Mouse (Mus musculus): ENCODE results near the gene Vwa7.
"Not testable (repeated sequence)": the region's sequence is repeated elsewhere in the genome, so short reads cannot be mapped to it uniquely, and the experiment has no call there.

Vwa7 gene

DNA sequence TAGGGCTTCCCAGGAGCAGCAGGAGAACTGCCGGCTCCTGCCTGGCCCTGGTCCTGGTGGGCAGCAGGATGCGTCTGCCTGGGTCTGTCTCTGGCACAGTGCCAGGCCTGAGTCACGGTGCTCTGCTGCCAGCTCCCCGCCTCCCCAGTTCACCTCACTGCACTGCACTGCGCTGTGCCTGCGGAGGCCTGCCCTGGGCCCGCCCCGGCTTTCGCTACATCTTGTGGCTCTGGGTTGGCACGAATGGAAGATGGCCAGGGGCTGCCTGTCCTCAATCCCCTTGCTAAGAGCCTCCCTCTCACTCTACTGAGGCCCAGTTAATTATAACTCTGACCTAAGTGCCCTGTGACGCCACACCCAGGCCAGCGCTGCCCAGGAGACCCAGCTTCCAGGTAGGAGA is at the start of gene Vwa7:
Vwa7 (plus strand) TSS at position 204 of the 400 bp plus-strand sequence.
- DNase-seq (ENCODE audit: low spot score in 2 of 2): no peak

- not testable (repeated sequence) for DNase-seq (ENCODE audit: low spot score in 2 of 2)
Measured at GRCm38 (mm10) chr17:34969822-34970221, 46.6 kb upstream of the Vwa7 start, which contains the start of gene Gm20481. Gene Gm20481, plus strand, starts transcription at chr17:34969912.

- DNase-seq (ENCODE audit: low spot score in 2 of 2): not testable (repeated sequence)
Measured at GRCm38 (mm10) chr17:34970850-34971249, 45.5 kb upstream of the Vwa7 start.

- DNase-seq (ENCODE audit: low spot score in 2 of 2): not testable (repeated sequence)
Measured at GRCm38 (mm10) chr17:34971694-34972068, 44.7 kb upstream of the Vwa7 start.

GRCm38 (mm10) chr17:34972069-34972749 is 44.2 kb upstream of the Vwa7 start, which contains the start of the genes Hspa1a and Hspa1l:
Gene Hspa1a, minus strand, starts transcription at chr17:34972156.
Gene Hspa1l, plus strand, starts transcription at chr17:34972703.
- peak; percentile 75 to 89 for DNase-seq (ENCODE audit: low spot score in 2 of 2)

DNA sequence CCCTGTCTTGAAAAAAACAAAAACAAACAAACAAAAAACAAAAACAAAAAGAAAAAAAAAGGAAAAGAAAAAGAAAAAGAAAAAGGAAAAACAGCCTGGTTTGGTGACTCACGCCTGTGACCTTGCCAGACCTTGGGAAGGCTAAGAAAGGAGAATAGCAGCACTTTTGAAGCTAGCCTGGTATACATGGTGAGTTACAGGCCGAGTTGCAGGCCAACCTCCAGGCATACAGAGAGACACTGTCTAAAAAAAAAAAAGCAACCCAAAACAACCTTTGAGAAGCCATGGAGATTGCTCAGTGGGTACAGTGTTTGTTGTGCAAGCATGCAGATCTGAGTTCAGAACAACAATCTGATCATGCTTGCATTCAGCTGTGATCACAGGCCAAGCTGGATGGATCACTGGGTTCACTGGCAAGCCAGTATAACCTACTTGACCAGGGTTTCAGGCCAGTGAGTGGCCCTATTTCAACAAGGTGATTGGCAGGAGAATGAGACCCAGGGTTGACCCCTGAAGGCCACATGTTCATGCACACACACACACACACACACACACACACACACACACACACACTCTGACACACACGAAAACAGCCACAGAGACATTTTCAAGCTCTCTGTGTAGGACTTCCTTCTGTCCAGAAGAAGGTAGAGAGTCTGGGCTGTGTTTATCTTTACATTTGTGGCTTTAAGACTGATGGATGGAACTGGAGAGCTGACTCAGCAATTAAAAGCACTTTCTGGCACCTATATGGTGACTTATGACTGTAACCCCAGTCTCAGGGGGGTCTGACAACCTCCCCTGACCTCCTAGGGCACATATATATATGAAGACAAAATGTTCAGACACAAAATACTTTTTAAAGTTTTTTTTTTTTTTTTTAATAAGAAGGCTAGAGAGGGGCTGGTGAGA is 40.5 kb upstream of the Vwa7 start:
- no peak for DNase-seq (ENCODE audit: low spot score in 2 of 2)

GRCm38 (mm10) chr17:34977000-34977399 is 39.4 kb upstream of the Vwa7 start:
- no peak for DNase-seq (ENCODE audit: low spot score in 2 of 2)

GRCm38 (mm10) chr17:34978239-34978638 is 38.1 kb upstream of the Vwa7 start:
- DNase-seq (ENCODE audit: low spot score in 2 of 2): no peak

GRCm38 (mm10) chr17:34979631-34980030 is 36.7 kb upstream of the Vwa7 start:
- no peak for DNase-seq (ENCODE audit: low spot score in 2 of 2)

DNA sequence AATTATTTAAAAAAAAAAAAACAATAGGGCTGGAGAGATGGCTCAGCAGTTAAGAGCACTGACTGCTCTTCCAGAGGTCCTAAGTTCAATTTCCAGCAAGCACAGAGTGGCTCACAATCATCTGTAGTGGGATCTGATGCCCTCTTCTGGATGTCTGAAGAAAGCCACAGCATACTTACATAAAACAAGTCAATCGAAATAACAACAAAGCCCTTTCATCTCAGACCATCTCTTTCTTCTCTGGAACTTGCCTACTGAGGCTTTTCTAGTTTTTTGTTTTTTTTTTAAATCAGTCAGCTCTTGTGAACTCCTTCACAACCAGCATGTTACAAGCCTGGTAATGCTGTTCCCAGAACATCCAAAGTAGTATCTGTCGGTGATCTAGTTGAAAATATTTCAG is 35.7 kb upstream of the Vwa7 start:
- DNase-seq (ENCODE audit: low spot score in 2 of 2): peak in 1 of 2 experiments; percentile 44

DNA sequence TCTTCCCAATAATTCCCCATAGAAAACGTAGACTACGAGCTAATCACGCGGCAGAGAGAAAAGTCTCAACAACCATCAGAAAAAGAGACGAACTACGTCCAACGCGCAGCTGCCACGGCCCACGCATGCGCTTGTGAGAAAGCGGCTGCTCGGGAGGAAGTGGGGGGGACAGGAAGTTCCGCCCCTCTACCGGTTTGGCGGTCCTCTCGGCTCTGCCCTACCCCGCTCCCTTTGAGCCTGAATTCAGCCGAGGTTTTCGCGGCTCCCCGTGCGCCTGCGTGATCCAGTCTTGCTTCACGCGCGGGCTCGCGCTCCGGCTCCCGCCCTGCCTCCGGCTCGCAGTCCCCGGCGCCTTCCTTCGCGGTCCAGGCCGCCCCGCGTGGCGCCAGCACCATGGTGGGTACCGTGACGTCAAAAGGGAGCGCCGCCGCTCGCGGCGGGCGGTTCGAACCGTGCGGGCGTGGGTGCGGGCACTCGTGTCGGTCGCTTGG is 34.6 kb upstream of the Vwa7 start, which contains the start of gene Lsm2:
Lsm2 (plus strand) TSS at position 173 of the 491 bp plus-strand sequence.
- DNase-seq (ENCODE audit: low spot score in 2 of 2): peak; percentile 91 to 94

DNA sequence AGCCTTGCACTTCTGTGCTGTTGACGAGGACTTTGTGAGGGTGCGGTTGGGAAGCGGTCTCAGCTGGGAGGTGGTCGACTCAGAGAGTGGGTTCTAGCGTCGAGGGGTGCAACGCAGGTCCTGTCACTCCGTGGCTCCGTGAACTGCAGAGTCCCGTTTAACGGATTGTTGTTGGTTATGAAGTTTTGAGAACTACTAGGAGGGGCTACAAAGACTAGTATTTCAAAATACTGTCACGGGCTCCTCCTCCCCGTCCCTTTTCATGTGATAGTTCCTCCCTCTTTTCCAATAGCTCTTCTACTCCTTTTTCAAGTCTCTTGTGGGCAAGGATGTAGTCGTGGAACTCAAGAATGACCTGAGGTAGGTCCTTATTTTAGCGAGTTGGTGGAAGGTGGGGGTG is 34.1 kb upstream of the Vwa7 start:
- no peak for DNase-seq (ENCODE audit: low spot score in 2 of 2)

DNA sequence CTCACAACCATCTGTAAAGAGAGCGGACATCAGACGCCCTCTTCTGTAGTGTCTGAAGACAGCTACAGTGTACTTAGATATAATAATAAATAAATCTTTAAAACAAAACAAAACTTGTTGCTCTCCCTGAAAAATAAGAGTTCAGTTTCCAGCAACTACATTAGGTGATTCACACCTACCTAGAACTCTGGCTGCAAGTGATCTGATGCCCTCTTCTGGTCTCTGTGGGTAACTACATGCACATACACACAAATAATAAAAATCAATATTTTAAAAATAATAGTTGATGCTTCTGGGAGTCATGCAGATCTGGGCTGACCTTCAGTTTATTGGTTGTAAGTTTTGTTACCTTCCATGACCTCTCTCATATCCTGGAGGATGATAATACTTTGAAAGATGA is 32.2 kb upstream of the Vwa7 start:
- DNase-seq (ENCODE audit: low spot score in 2 of 2): no peak

DNA sequence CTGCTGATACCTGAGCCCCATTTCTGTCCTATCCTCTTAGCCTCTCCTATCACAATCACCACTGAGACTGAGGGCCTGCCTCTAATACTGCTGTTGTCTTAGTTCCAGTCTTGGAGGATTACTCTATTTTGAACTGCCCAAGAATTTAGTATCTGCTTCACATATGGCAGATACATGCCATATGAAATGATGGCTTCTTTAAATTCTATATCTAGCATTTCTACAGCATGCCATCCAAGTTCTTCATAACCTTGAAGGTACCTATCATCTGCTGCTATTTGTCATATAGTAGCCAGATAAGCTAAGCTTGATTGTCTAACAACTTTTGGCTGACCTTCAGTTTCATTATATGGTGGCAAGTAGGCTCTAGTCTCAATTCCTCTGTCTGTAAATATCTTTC is 21.6 kb upstream of the Vwa7 start:
- DNase-seq (ENCODE audit: low spot score in 2 of 2): no peak

DNA sequence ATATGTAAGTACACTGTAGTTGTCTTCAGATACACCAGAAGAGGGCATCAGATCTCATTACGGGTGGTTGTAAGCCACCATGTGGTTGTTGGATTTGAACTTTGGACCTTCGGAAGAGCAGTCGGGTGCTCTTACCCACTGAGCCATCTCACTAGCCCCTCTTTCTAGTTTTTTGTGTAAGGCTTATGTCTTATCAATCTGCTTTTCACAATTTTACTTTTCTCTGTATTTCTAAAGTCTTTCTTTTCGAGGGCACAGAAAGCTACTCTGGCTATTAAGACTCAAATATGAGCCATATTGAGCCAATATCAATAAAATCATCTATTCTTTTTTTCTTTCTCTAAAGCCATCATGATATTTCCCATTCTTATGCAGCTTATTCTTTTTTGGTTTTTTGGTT is 21.2 kb upstream of the Vwa7 start:
- DNase-seq (ENCODE audit: low spot score in 2 of 2): not testable (repeated sequence)

- not testable (repeated sequence) for DNase-seq (ENCODE audit: low spot score in 2 of 2)
Measured at GRCm38 (mm10) chr17:34995927-34996326, 20.5 kb upstream of the Vwa7 start.

DNA sequence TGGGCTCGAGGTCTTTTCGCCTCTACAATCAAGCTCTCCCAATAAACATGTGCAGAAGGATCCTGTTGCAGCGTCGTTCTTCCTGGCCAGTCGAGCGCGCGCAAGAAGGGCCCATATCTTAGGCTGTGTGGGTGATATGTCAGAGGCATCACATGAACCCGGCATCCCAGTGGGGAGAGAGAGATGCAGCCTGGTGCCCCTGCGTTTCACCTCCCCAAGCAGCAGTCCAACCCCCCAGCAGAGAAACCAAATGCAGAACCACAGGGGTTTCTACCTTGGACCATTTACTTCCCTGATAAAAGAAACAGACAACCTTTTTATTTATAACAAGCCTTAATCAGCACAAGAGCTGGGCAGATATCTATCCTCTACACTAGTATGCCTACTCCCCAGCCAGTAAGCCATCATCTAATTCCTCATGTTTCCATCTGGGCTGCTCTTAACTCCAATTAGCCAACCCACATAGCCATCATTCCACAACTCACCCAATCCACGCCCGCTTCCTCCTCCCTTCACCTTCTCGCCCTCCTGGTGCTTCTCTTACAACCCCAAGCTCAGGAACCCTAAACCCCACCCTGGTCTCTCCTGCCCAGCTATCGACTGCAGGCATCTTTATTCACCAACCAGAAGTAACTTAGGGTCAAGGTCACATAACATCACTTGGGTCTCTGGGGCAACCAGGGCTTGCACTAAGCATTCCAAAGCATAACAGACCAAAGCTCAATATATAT is 19.8 kb upstream of the Vwa7 start:
- DNase-seq (ENCODE audit: low spot score in 2 of 2): no peak

DNA sequence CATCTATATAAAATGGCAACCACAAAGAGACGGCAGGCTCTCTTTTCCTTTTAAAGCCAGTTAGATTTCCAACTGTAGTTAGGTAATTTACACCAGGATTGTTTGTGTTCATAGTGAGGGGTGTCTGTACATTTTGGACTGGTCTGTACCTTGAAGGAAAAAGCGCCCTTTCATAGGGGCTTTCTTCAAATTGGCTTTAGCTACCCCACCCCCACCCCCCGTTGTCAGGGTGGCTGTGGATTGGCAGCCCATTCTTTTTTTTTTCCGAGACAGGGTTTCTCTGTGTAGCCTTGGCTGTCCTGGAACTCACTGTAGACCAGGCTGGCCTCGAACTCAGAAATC is 19.3 kb upstream of the Vwa7 start:
- no peak for DNase-seq (ENCODE audit: low spot score in 2 of 2)

- no peak for DNase-seq (ENCODE audit: low spot score in 2 of 2)
Measured at GRCm38 (mm10) chr17:34998526-34999430, 17.6 kb upstream of the Vwa7 start.

DNA sequence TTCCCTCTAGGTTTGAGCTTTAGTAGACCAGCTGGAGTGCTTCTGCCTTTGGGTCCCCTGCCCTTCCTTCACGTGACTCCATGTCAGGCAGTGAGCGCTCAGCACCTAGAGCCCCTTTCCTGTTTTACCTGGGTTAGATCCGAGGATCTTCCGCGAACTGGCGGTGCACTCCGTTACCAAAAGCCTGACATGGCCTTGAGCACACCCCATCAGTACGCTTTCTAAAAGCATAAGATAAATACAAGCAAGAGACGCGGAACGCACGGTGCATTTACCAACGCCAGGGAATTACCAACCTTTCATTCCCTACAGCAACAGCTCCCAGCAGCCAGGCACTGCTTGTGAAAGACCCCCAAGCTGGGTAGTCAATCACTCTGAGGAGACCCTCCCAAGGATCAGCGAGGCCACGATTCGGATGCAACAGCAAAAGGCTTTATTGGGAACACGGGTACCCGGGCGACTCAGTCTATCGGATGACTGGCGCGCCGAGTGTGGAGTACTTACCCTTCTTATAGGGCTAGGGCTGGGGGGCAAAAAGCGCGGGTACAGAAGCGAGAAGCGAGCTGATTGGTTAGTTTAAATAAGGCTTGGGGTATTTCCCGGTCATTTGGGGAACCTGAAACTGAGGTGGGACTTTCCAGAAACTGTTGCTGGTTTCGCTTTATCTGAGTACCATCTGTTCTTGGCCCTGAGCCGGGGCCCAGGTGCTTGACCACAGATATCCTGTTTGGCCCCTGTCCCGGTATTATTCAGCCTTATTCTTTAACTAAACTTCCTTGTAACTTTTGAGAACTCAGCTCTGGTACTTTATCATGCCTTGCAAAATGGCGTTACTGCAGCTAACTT is 16.3 kb upstream of the Vwa7 start:
- DNase-seq (ENCODE audit: low spot score in 2 of 2): not testable (repeated sequence)
